Mouse (Mus musculus) embryonic facial prominence, embryonic 12.5 days (tissue): ENCODE measurements at regions not wholly inside any gene's neighbourhood (a gene's known extent, or its start where the extent isn't known, plus 50 kb on each side); places are given as distances from the start of the nearest gene placed in this dataset.

ENCODE experiments used
- ATAC-seq: fragments of 200-750 bp; cut with Nextera tagmentation; 2 replicates; pipeline ENCODE4 v1.8.0; 2017; ENCODE audit not compliant: insufficient number of reproducible peaks, insufficient read depth, low FRiP score, low TSS enrichment
- H3K27ac ChIP-seq: fragments of 300-500 bp; sonication (generic); 2 replicates; pipeline ENCODE4 v1.5.1; 2016; ENCODE audit warnings: mild to moderate bottlenecking
- H3K27me3 ChIP-seq: fragments of 300-500 bp; sonication (generic); 2 replicates; pipeline ENCODE4 v1.6.1; 2016; ENCODE audit warnings: mild to moderate bottlenecking, moderate library complexity
- H3K36me3 ChIP-seq: fragments of 300-500 bp; sonication (generic); 2 replicates; pipeline ENCODE4 v1.6.1; 2016; ENCODE audit warnings: mild to moderate bottlenecking
- H3K4me1 ChIP-seq: fragments of 300-500 bp; sonication (generic); 2 replicates; pipeline ENCODE4 v1.6.1; 2016
- H3K4me2 ChIP-seq: fragments of 300-500 bp; sonication (generic); replicated peaks from 2 replicates; pipeline ENCODE4 v1.6.1; 2016; ENCODE audit warnings: mild to moderate bottlenecking, moderate library complexity
- H3K4me3 ChIP-seq: fragments of 300-500 bp; sonication (generic); 2 replicates; pipeline ENCODE4 v1.5.1; 2016; ENCODE audit warnings: mild to moderate bottlenecking
- H3K9ac ChIP-seq: fragments of 300-500 bp; sonication (generic); 2 replicates; pipeline ENCODE4 v1.6.1; 2016; ENCODE audit warnings: mild to moderate bottlenecking, moderate library complexity
- H3K9me3 ChIP-seq: fragments of 300-500 bp; sonication (generic); 2 replicates; pipeline ENCODE4 v1.6.1; 2016; ENCODE audit warnings: mild to moderate bottlenecking, moderate library complexity
- WGBS: fragments of 180-500 bp; shearing (Covaris S2); methylation state at CpG from one replicate; pipeline ENCODE4 v1.1.7; 2016; 5-methylcytosine and 5-hydroxymethylcytosine counted together

DNA sequence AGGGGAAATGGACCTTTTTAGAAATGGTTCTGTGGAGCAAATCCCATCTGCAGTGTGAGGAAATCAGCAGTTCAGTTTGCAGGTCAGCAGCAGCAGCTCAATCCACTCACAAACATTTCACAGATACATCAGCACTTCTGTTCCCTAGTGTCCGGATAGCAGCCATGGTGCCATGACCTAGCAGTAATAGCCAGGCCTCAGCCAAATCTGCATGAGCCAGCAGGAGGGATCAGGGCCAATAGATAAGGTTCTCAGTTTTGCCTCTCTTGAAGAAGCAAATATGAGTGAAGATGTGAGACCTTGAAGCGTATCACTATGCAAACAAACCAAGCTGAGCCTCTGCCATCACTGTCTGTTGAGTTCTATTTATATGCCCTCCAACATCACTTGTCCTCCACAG lies 380.7 kb upstream of the Chrm3 start:
- no peak for ATAC-seq
- Histone ChIP-seq H3K4me3 (no peak overlapping the region), H3K27me3 (no peaks in the 10 kb centered on the region), H3K4me2 (no peak overlapping the region), H3K4me1 (no peaks in the 10 kb centered on the region), H3K36me3 (no peaks in the 10 kb centered on the region), H3K27ac (no peak overlapping the region), H3K9me3 (no peaks in the 10 kb centered on the region), H3K9ac (no peak overlapping the region)
- WGBS, result 83% methylated on average over 2 of the region's 2 CpGs

DNA sequence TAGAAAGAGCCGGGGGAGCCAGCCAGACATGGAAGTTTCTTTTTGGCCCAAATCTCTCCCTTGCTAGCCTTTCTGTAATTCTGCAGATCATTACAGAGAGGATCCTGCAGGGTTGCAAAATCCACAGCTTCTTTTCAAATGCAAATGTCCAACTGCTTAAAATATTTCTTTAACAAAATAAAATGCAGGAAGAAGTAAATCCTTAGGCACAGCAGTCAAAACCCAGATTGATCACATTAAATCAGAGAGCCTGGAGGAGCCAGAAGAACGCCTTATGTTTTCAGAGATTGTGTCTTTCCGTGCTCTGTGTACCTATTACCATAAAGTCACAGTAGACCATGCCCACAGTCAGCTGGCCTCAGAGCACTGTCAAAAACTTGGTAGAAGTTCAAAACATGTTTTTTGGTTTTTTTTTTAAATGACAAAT lies 365.1 kb upstream of the Chrm3 start:
- WGBS, result 73% methylated on average over 3 of the region's 3 CpGs
- no peak overlapping the region for H3K27ac ChIP-seq
- no peak overlapping the region for H3K9ac ChIP-seq
- no peak for ATAC-seq
- H3K4me2 ChIP-seq, result no peak overlapping the region
- no peaks in the 10 kb centered on the region for H3K36me3 ChIP-seq
- H3K27me3 ChIP-seq, result no peaks in the 10 kb centered on the region
- no peaks in the 10 kb centered on the region for H3K4me1 ChIP-seq
- H3K9me3 ChIP-seq, result no peaks in the 10 kb centered on the region
- no peak overlapping the region for H3K4me3 ChIP-seq

- no peaks in the 10 kb centered on the region for H3K9me3 ChIP-seq
- H3K27me3 ChIP-seq, result no peaks in the 10 kb centered on the region
- H3K36me3 ChIP-seq, result no peaks in the 10 kb centered on the region
- no peak for ATAC-seq
- no peaks in the 10 kb centered on the region for H3K4me1 ChIP-seq
- no peak overlapping the region for H3K4me2 ChIP-seq
- H3K27ac ChIP-seq, result no peak overlapping the region
- no peak overlapping the region for H3K9ac ChIP-seq
- WGBS, result 71% methylated on average over 5 of the region's 5 CpGs
- H3K4me3 ChIP-seq, result no peak overlapping the region
Measured at GRCm38 (mm10) chr13:10725335-10725734, 364.7 kb upstream of the Chrm3 start.

- H3K9me3 ChIP-seq, result no peaks in the 10 kb centered on the region
- no peaks in the 10 kb centered on the region for H3K27me3 ChIP-seq
- no peak overlapping the region for H3K4me3 ChIP-seq
- no peak for ATAC-seq
- no peak overlapping the region for H3K4me2 ChIP-seq
- 92% methylated on average over 3 of the region's 3 CpGs for WGBS
- H3K27ac ChIP-seq, result no peak overlapping the region
- no peak overlapping the region for H3K9ac ChIP-seq
- no peaks in the 10 kb centered on the region for H3K36me3 ChIP-seq
- H3K4me1 ChIP-seq, result no peaks in the 10 kb centered on the region
Measured at GRCm38 (mm10) chr13:10720639-10721038, 360.0 kb upstream of the Chrm3 start.

DNA sequence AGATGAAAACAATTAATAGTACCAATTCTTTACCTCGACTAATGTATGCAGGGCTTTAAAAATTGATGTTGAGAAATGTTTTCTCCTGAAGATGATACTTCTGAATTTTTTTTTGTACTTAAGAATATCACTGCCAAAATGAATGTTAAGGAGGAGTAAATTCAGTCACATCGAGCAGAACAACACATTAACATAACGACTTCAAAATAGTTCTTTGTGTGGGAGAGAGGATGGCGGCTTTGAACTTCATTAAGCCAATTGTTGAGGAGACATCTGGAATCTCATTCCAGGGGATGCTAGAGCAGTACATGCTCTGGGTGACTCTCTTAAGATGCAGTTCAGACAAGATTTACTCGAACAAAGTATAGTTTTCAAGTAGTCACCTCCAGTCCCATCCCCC lies 350.8 kb upstream of the Chrm3 start:
- H3K9ac ChIP-seq, result no peak overlapping the region
- no peak for ATAC-seq
- H3K27me3 ChIP-seq, result no peaks in the 10 kb centered on the region
- no peak overlapping the region for H3K27ac ChIP-seq
- WGBS, result 76% methylated on average over 5 of the region's 5 CpGs
- no peak overlapping the region for H3K4me2 ChIP-seq
- no peaks in the 10 kb centered on the region for H3K36me3 ChIP-seq
- H3K4me3 ChIP-seq, result no peak overlapping the region
- no peaks in the 10 kb centered on the region for H3K9me3 ChIP-seq
- H3K4me1 ChIP-seq, result no peaks in the 10 kb centered on the region

DNA sequence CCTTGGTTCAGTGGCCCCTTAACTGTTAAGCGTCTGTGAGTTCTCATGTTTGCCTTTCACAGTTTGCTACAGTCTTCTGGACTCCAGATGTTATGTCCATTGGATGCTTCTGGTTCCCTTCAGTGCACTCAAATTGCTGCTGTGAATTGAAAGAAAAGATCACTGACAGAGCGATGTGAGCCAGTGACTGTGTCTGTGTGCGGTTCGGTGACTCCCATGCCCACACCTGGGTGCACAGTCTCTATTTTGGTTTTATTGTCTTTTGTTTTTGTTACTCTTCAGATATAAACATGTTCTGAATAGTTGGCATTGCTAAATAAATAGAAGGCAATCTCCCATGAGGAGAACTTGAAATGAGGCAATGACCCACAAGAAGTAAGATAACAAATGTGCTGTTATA lies 350.3 kb upstream of the Chrm3 start:
- ATAC-seq, result no peak
- Histone ChIP-seq H3K27me3 (no peaks in the 10 kb centered on the region), H3K9ac (no peak overlapping the region), H3K36me3 (no peaks in the 10 kb centered on the region), H3K9me3 (no peaks in the 10 kb centered on the region), H3K4me2 (no peak overlapping the region), H3K4me1 (no peaks in the 10 kb centered on the region), H3K4me3 (no peak overlapping the region), H3K27ac (no peak overlapping the region)
- 71% methylated on average over 4 of the region's 4 CpGs for WGBS

DNA sequence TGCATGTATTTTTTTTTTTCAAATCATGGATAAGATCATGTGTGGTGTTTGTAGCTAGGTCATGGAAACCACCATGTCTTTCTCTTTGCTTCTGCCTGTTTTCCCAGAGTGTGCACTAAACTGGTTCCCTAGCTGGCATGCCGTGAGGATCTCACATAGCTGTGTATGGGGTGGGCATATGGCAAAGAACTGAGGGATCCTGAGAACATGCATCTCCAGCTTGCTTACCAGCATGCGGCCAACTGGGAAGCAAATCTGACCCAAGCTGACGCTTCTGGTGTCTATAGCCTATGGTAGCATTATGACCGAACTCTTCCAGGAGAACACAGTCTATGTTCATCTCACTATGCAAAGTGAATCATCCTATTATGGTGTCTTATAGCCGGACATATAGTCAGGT lies 336.5 kb upstream of the Chrm3 start:
- no peak overlapping the region for H3K27ac ChIP-seq
- H3K27me3 ChIP-seq, result no peaks in the 10 kb centered on the region
- H3K4me1 ChIP-seq, result no peaks in the 10 kb centered on the region
- H3K9me3 ChIP-seq, result no peaks in the 10 kb centered on the region
- no peak for ATAC-seq
- no peak overlapping the region for H3K4me3 ChIP-seq
- WGBS, result 90% methylated on average over 5 of the region's 5 CpGs
- H3K9ac ChIP-seq, result no peak overlapping the region
- H3K36me3 ChIP-seq, result no peaks in the 10 kb centered on the region
- H3K4me2 ChIP-seq, result no peak overlapping the region

GRCm38 (mm10) chr13:10696181-10696977 lies 335.7 kb upstream of the Chrm3 start:
- Histone ChIP-seq H3K27me3 (no peaks in the 10 kb centered on the region), H3K9ac (no peak overlapping the region), H3K27ac (no peak overlapping the region), H3K4me1 (no peaks in the 10 kb centered on the region), H3K4me3 (no peak overlapping the region), H3K36me3 (no peaks in the 10 kb centered on the region), H3K4me2 (no peak overlapping the region), H3K9me3 (no peaks in the 10 kb centered on the region)
- no peak for ATAC-seq
- WGBS, result 77% methylated on average over 1 of the region's 1 CpGs

- Histone ChIP-seq H3K4me3 (no peak overlapping the region), H3K9ac (no peak overlapping the region), H3K27me3 (no peaks in the 10 kb centered on the region), H3K4me1 (no peaks in the 10 kb centered on the region), H3K36me3 (no peaks in the 10 kb centered on the region), H3K27ac (no peak overlapping the region), H3K9me3 (no peaks in the 10 kb centered on the region), H3K4me2 (no peak overlapping the region)
- 51% methylated on average over 2 of the region's 2 CpGs for WGBS
- no peak for ATAC-seq
Measured at GRCm38 (mm10) chr13:10691307-10691706, 330.7 kb upstream of the Chrm3 start.

DNA sequence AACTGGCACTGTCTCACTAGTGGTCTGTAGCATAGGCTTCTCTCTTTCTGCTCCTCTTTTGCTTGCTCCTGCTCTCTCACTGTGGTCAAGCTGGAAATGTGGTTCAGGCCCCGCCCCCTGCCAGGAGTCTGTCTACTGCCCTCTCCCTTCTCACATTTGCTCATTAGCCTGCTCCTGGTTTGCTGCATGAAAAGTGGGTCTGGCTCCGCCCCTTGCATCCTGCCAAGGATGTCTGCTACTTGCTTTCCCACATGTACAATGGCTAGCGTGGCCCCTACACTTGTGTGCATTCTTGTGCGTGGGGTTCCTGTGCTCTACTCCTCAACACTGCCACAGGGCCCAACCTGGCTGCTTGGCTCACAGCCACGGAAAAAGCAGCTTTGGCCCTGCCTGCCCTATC lies 326.7 kb upstream of the Chrm3 start:
- Histone ChIP-seq H3K4me1 (no peaks in the 10 kb centered on the region), H3K9me3 (no peaks in the 10 kb centered on the region), H3K27ac (no peak overlapping the region), H3K4me3 (no peak overlapping the region), H3K9ac (no peak overlapping the region), H3K4me2 (no peak overlapping the region), H3K36me3 (no peaks in the 10 kb centered on the region), H3K27me3 (no peaks in the 10 kb centered on the region)
- WGBS, result 71% methylated on average over 5 of the region's 5 CpGs
- ATAC-seq, result peak; percentile 23; the same call in 1 of the 2 replicates

DNA sequence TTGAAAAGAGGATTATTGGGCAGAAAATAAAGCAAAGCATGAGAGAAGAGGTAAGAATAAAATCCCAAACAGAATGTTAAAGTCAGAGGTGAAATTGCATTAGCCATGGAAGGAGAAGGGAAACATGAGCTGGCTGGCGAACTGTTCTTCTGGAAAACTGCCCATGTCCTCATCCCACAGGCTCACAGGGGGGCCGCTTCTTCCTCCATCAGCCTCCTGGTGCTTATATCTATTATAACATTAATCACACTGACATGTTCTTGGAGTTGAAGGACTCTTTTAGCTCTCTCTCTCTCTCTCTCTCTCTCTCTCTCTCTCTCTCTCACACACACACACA lies 293.4 kb upstream of the Chrm3 start:
- WGBS, result 55% methylated on average over 2 of the region's 2 CpGs
- H3K27ac ChIP-seq, result no peak overlapping the region
- no peak overlapping the region for H3K4me3 ChIP-seq
- no peaks in the 10 kb centered on the region for H3K4me1 ChIP-seq
- no peak for ATAC-seq
- no peak overlapping the region for H3K9ac ChIP-seq
- no peaks in the 10 kb centered on the region for H3K27me3 ChIP-seq
- H3K9me3 ChIP-seq, result no peaks in the 10 kb centered on the region
- no peaks in the 10 kb centered on the region for H3K36me3 ChIP-seq
- no peak overlapping the region for H3K4me2 ChIP-seq

DNA sequence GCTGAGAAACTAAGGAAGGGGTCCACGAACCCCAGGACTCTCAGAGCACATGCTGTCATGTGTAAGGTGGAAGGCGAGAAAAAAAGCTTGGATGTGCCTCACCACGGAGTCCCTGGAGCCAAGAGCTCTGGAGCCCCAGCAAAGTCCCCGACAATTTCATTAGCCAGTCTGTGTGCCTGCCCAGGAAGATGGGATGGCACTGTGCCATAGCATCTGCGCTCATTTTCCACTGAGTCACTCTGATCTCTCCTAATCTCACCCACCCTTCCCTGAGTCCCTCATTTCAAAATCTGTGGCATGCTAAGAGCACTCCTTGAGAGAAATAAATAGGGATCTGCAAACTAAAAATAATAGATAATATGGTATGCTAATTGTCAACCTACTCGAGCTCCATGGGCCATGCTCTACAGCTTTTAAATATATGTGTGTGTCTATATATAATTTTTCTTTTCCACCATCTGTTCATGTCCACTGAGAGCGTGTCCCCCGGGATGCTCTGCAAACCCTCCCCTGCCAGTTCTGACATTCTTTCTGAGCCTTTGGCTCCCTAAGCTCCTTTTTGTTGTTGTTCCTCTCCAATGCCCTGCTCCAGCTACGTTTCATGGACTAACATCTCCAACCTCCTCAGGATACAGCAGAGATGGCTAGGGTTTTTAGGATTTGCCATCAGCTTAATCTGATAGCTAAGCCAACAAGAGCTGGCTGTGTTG lies 292.9 kb upstream of the Chrm3 start:
- H3K27me3 ChIP-seq, result no peaks in the 10 kb centered on the region
- 72% methylated on average over 9 of the region's 9 CpGs for WGBS
- no peaks in the 10 kb centered on the region for H3K9me3 ChIP-seq
- no peak overlapping the region for H3K4me3 ChIP-seq
- no peaks in the 10 kb centered on the region for H3K36me3 ChIP-seq
- H3K27ac ChIP-seq, result no peak overlapping the region
- H3K9ac ChIP-seq, result no peak overlapping the region
- no peak for ATAC-seq
- H3K4me2 ChIP-seq, result no peak overlapping the region
- H3K4me1 ChIP-seq, result no peaks in the 10 kb centered on the region
